Mouse (Mus musculus): Measurements from ENCODE around the gene Pex11b. TPM values are rescaled to one million over a fixed set of nuclear protein-coding genes. Genes with fewer than 3 reads are reported as not detected.
A peak's percentile ranks its signal among the peaks of the same experiment; 100 is the strongest.

The Pex11b gene
- total and polyA plus RNA-seq, 2 experiments from 2014 or later, result 41.7 to 46.6 TPM

DNA sequence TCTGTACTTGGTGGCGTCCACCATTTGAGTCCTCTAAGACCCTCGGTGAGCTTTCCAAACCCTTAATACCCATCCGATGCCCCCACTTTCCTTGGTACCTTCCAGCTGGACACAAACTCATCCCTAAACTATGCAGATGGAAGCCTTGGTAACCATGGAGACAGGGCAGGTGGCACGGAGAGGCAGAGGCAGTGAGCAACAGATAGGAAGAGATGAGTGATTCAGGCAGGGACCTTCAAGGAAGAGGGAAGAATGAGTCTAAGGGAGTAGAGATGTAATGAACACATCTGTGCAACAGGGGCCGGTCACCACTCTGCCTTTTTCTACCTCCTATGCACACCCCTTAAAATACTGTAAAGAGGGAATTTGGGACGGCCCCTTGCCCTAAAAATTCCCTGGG is 39.5 kb upstream of the Pex11b start:
- DNase-seq (ENCODE audit: low spot score) (no peak), ATAC-seq (ENCODE audit: insufficient read depth, low read depth) (no peak)
- H3K27me3 ChIP-seq (ENCODE audit: control insufficient read depth, insufficient read depth, low read length), result no peaks in the 10 kb centered on the region
- no peaks in the 10 kb centered on the region; the same call in 1 of the 2 replicates for H3K4me1 ChIP-seq (ENCODE audit: control insufficient read depth, insufficient read depth)
- no peaks in the 10 kb centered on the region for H3K9me3 ChIP-seq (replicated peaks; ENCODE audit: control insufficient read depth, low read length)
- no peak for TF ChIP-seq CTCF (IDR thresholded peaks at IDR 0.05; ENCODE audit: low read depth)
- peak overlapping the region; percentile 63 for H3K27ac ChIP-seq (ENCODE audit: low read depth)
- 32% methylated on average over 6 of the region's 6 CpGs for WGBS
- H3K36me3 ChIP-seq (replicated peaks; ENCODE audit: control insufficient read depth, insufficient read depth, low read length), result no peaks in the 10 kb centered on the region
- H3K4me3 ChIP-seq (ENCODE audit: low read depth, low read length), result no peak overlapping the region
- peak overlapping the region; percentile 97 for H3K4me2 ChIP-seq (ENCODE audit: low read depth, low read length)
- H3K9ac ChIP-seq (replicated peaks; ENCODE audit: low read depth, low read length), result no peak overlapping the region; the same call in 1 of the 2 replicates

GRCm38 (mm10) chr3:96596228-96596707 is 38.9 kb upstream of the Pex11b start, which contains the start of gene Ankrd34a:
Gene Ankrd34a, plus strand, starts transcription at chr3:96596636.
- peak within 1 kb of the TSS; percentile 75 for H3K27ac ChIP-seq (ENCODE audit: low read depth)
- DNase-seq (ENCODE audit: low spot score) (peak; percentile 66), ATAC-seq (ENCODE audit: insufficient read depth, low read depth) (0 out of 2 replicates have a peak, but pooled peaks have one; percentile 4)
- WGBS, result under 1% methylated on average over 18 of the region's 23 CpGs
- no peaks in the 10 kb centered on the region for H3K36me3 ChIP-seq (replicated peaks; ENCODE audit: control insufficient read depth, insufficient read depth, low read length)
- H3K4me1 ChIP-seq (ENCODE audit: control insufficient read depth, insufficient read depth), result no peaks in the 10 kb centered on the region; the same call in 1 of the 2 replicates
- TF ChIP-seq EP300 (IDR thresholded peaks at IDR 0.05; ENCODE audit: low read depth) (no peak), CTCF (IDR thresholded peaks at IDR 0.05; ENCODE audit: low read depth) (no peak)
- H3K4me3 ChIP-seq (ENCODE audit: low read depth, low read length), result peak within 1 kb of the TSS; percentile 59
- H3K4me2 ChIP-seq (ENCODE audit: low read depth, low read length), result peak within 1 kb of the TSS; percentile 97
- no peaks in the 10 kb centered on the region for H3K9me3 ChIP-seq (replicated peaks; ENCODE audit: control insufficient read depth, low read length)
- no peaks in the 10 kb centered on the region for H3K27me3 ChIP-seq (ENCODE audit: control insufficient read depth, insufficient read depth, low read length)
- H3K9ac ChIP-seq (replicated peaks; ENCODE audit: low read depth, low read length), result peak within 1 kb of the TSS; percentile 70

GRCm38 (mm10) chr3:96596855-96597254 is 38.3 kb upstream of the Pex11b start:
- no peaks in the 10 kb centered on the region; the same call in 1 of the 2 replicates for H3K4me1 ChIP-seq (ENCODE audit: control insufficient read depth, insufficient read depth)

DNA sequence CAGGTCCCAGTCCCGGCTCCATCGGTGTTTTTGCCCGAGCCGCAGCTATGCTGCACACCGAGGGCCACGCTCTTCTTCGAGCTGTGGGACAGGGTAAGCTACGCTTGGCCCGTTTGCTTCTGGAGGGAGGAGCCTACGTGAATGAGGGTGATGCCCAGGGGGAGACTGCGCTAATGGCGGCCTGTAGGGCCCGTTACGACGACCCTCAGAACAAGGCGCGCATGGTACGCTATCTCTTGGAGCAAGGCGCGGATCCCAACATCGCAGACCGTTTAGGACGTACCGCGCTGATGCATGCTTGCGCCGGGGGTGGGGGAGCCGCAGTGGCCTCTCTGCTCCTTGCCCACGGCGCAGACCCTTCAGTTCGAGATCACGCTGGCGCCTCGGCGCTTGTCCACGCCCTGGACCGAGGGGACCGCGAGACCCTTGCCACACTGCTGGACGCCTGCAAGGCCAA is 37.7 kb upstream of the Pex11b start:
- ATAC-seq (ENCODE audit: insufficient read depth, low read depth), result no peak

More at GRCm38 (mm10) chr3:96596855-96597254, 38.3 kb upstream of the Pex11b start:
- Histone ChIP-seq H3K4me2 (ENCODE audit: low read depth, low read length) (peak overlapping the region; percentile 97), H3K9me3 (replicated peaks; ENCODE audit: control insufficient read depth, low read length) (no peaks in the 10 kb centered on the region), H3K27me3 (ENCODE audit: control insufficient read depth, insufficient read depth, low read length) (no peaks in the 10 kb centered on the region), H3K36me3 (replicated peaks; ENCODE audit: control insufficient read depth, insufficient read depth, low read length) (no peaks in the 10 kb centered on the region), H3K27ac (ENCODE audit: low read depth) (peak overlapping the region; percentile 63), H3K4me3 (ENCODE audit: low read depth, low read length) (peak overlapping the region; percentile 59), H3K9ac (replicated peaks; ENCODE audit: low read depth, low read length) (peak overlapping the region; percentile 70)
- no peak for ATAC-seq (ENCODE audit: insufficient read depth, low read depth)
- DNase-seq (ENCODE audit: low spot score), result no peak
- TF ChIP-seq EP300 (IDR thresholded peaks at IDR 0.05; ENCODE audit: low read depth) (no peak), CTCF (IDR thresholded peaks at IDR 0.05; ENCODE audit: low read depth) (no peak)
- WGBS, result 2% methylated on average over 9 of the region's 12 CpGs

GRCm38 (mm10) chr3:96598156-96599068 is 36.8 kb upstream of the Pex11b start:
- Histone ChIP-seq H3K36me3 (replicated peaks; ENCODE audit: control insufficient read depth, insufficient read depth, low read length) (no peaks in the 10 kb centered on the region), H3K4me2 (ENCODE audit: low read depth, low read length) (peak overlapping the region; percentile 97), H3K4me1 (ENCODE audit: control insufficient read depth, insufficient read depth) (peaks cover 10% of the 10 kb centered on the region; the same call in 1 of the 2 replicates), H3K27ac (ENCODE audit: low read depth) (peak overlapping the region; percentile 75), H3K9ac (replicated peaks; ENCODE audit: low read depth, low read length) (peak overlapping the region; percentile 70), H3K4me3 (ENCODE audit: low read depth, low read length) (peak overlapping the region; percentile 59), H3K27me3 (ENCODE audit: control insufficient read depth, insufficient read depth, low read length) (no peaks in the 10 kb centered on the region), H3K9me3 (replicated peaks; ENCODE audit: control insufficient read depth, low read length) (no peaks in the 10 kb centered on the region)
- 7% methylated on average over 54 of the region's 54 CpGs for WGBS
- peak; percentile 63 for DNase-seq (ENCODE audit: low spot score)
- peak; percentile 6; the same call in 1 of the 2 replicates for ATAC-seq (ENCODE audit: insufficient read depth, low read depth)
- no peak for TF ChIP-seq CTCF (IDR thresholded peaks at IDR 0.05; ENCODE audit: low read depth)
- TF ChIP-seq EP300 (IDR thresholded peaks at IDR 0.05; ENCODE audit: low read depth), result no peak

More for the DNA sequence above, 37.7 kb upstream of the Pex11b start:
- Histone ChIP-seq H3K4me2 (ENCODE audit: low read depth, low read length) (peak overlapping the region; percentile 97), H3K9ac (replicated peaks; ENCODE audit: low read depth, low read length) (peak overlapping the region; percentile 70), H3K4me3 (ENCODE audit: low read depth, low read length) (peak overlapping the region; percentile 59), H3K27ac (ENCODE audit: low read depth) (peak overlapping the region; percentile 75), H3K4me1 (ENCODE audit: control insufficient read depth, insufficient read depth) (peaks cover 2% of the 10 kb centered on the region; the same call in 1 of the 2 replicates), H3K36me3 (replicated peaks; ENCODE audit: control insufficient read depth, insufficient read depth, low read length) (no peaks in the 10 kb centered on the region), H3K9me3 (replicated peaks; ENCODE audit: control insufficient read depth, low read length) (no peaks in the 10 kb centered on the region), H3K27me3 (ENCODE audit: control insufficient read depth, insufficient read depth, low read length) (no peaks in the 10 kb centered on the region)
- WGBS, result under 1% methylated on average over 40 of the region's 40 CpGs
- no peak for TF ChIP-seq EP300 (IDR thresholded peaks at IDR 0.05; ENCODE audit: low read depth)
- TF ChIP-seq CTCF (IDR thresholded peaks at IDR 0.05; ENCODE audit: low read depth), result no peak
- peak; percentile 43 for DNase-seq (ENCODE audit: low spot score)
